Mouse (Mus musculus) lung, postnatal 0 days (tissue): ENCODE results near the gene Gm11437.
A peak's percentile ranks its signal among the peaks of the same experiment; 100 is the strongest.

Source experiments
- CTCF ChIP-seq: IDR thresholded peaks from 2 replicates; pipeline ENCODE4 v1.5.1; 2016; ENCODE audit warnings: antibody characterized with exemption, mild to moderate bottlenecking
- EP300 ChIP-seq: IDR thresholded peaks from 2 replicates; pipeline ENCODE4 v1.6.1; 2016; ENCODE audit warnings: antibody characterized with exemption, mild to moderate bottlenecking, control low read depth

- TF ChIP-seq EP300 (no peak), CTCF (peak; percentile 52)
These were observed 51.1 kb downstream of the Gm11437 start for GRCm38 (mm10) chr11:84116221-84116620.
